Mouse (Mus musculus): Measurements from ENCODE around the gene Prss21. TPM values are rescaled to one million over a fixed set of nuclear protein-coding genes. Genes with fewer than 3 reads are reported as not detected.
A peak's percentile ranks its signal among the peaks of the same experiment; 100 is the strongest.

The Prss21 gene
- total and polyA plus RNA-seq, 3 experiments = not detected

DNA sequence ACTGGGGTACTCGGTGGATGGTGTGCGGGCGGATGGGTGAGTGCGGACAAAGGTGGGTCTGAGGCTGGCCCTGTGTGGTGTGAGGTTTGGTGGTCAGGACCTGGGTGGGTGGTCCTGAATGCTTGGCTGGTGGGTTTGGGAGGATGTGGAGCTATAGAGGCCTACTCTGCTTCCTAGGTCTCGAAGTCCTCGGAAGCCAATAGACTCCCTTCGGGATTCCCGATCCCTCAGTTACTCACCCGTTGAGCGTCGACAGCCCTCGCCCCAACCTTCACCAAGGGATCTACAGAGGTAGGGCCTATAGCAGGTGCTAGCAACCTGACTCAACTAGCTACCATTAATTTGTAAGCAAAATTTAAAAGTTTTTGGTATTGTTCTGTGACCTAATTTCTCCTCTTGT lies 44.2 kb upstream of the Prss21 start:
- 88% methylated on average over 12 of the region's 12 CpGs for WGBS

DNA sequence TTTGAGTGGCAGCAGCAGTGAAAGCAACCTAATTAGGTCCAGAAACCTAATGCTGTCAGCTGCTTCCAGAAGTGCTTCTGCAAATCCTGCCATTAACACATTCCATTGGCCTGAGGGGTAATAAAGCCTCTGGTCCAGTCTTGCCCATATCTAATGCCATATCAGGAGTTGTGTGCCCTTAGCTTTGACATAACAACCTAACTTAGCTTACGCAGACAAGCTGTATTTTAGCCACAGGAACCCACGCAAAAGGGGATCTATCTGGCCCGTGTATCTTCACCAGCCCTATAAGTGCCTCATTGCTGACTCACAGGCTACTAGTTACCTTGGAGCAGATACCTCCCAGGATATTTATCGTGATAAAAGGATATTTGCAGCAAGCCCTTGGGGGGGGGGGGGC lies 42.3 kb upstream of the Prss21 start:
- H3K4me3 ChIP-seq = no peak overlapping the region
- 66% methylated on average over 4 of the region's 4 CpGs for WGBS
- intact Hi-C loops (cut with DNase I) = no loop called here
- no peak for DNase-seq
- H3K9ac ChIP-seq (ENCODE audit: low read depth, low read length) = no peak overlapping the region
- H3K79me2 ChIP-seq (replicated peaks; ENCODE audit: control insufficient read depth, insufficient read depth, low read length) = peaks cover 2% of the 10 kb centered on the region; the same call in 1 of the 2 replicates
- no peaks in the 10 kb centered on the region for H3K4me1 ChIP-seq (ENCODE audit: control insufficient read depth, insufficient read depth, low read length)
- H3K27me3 ChIP-seq (ENCODE audit: control insufficient read depth, insufficient read depth, low read length) = no peaks in the 10 kb centered on the region
- no peak overlapping the region for H3K27ac ChIP-seq
- no peak for TF ChIP-seq CTCF (IDR thresholded peaks at IDR 0.05)
- TF ChIP-seq POLR2A (IDR thresholded peaks at IDR 0.05; ENCODE audit: insufficient read depth, low read depth, low read length) = no peak
- no peak for TF ChIP-seq EP300 (IDR thresholded peaks at IDR 0.05; ENCODE audit: insufficient read depth, low read depth, low read length)
- peaks cover 14% of the 10 kb centered on the region for H3K36me3 ChIP-seq (ENCODE audit: control insufficient read depth, insufficient read depth, low read length)

More for the DNA sequence above, 44.2 kb upstream of the Prss21 start:
- peaks cover 14% of the 10 kb centered on the region for H3K36me3 ChIP-seq (ENCODE audit: control insufficient read depth, insufficient read depth, low read length)
- H3K27ac ChIP-seq = no peak overlapping the region
- no peak overlapping the region for H3K4me3 ChIP-seq
- H3K27me3 ChIP-seq (ENCODE audit: control insufficient read depth, insufficient read depth, low read length) = no peaks in the 10 kb centered on the region
- TF ChIP-seq EP300 (IDR thresholded peaks at IDR 0.05; ENCODE audit: insufficient read depth, low read depth, low read length) (no peak), POLR2A (IDR thresholded peaks at IDR 0.05; ENCODE audit: insufficient read depth, low read depth, low read length) (no peak), CTCF (IDR thresholded peaks at IDR 0.05) (no peak)
- no peaks in the 10 kb centered on the region for H3K4me1 ChIP-seq (ENCODE audit: control insufficient read depth, insufficient read depth, low read length)
- H3K79me2 ChIP-seq (replicated peaks; ENCODE audit: control insufficient read depth, insufficient read depth, low read length) = peaks cover 2% of the 10 kb centered on the region; the same call in 1 of the 2 replicates
- no peak overlapping the region for H3K9ac ChIP-seq (ENCODE audit: low read depth, low read length)
- intact Hi-C loops (cut with DNase I) = no loop called here
- DNase-seq = no peak

GRCm38 (mm10) chr17:23828271-23829001 lies 39.4 kb upstream of the Prss21 start:
- no peaks in the 10 kb centered on the region for H3K4me1 ChIP-seq (ENCODE audit: control insufficient read depth, insufficient read depth, low read length)
- no peak for TF ChIP-seq POLR2A (IDR thresholded peaks at IDR 0.05; ENCODE audit: insufficient read depth, low read depth, low read length)
- 0 out of 2 replicates have a peak, but pooled peaks have one; percentile 9 for TF ChIP-seq CTCF (IDR thresholded peaks at IDR 0.05)
- peak in 1 of 2 experiments; percentile 29 for DNase-seq

GRCm38 (mm10) chr17:23829064-23829619 lies 38.7 kb upstream of the Prss21 start, which contains the start of gene Elob:
Elob (minus strand) TSS chr17:23829136.
- peak; percentile 51; the same call in 1 of the 2 replicates for TF ChIP-seq EP300 (IDR thresholded peaks at IDR 0.05; ENCODE audit: insufficient read depth, low read depth, low read length)
- peak; percentile 83 for TF ChIP-seq CTCF (IDR thresholded peaks at IDR 0.05)
- TF ChIP-seq POLR2A (IDR thresholded peaks at IDR 0.05; ENCODE audit: insufficient read depth, low read depth, low read length) = peak; percentile 73

More at GRCm38 (mm10) chr17:23828271-23829001, 39.4 kb upstream of the Prss21 start:
- peak overlapping the region; percentile 80 for H3K9ac ChIP-seq (ENCODE audit: low read depth, low read length)
- WGBS = under 1% methylated on average over 47 of the region's 47 CpGs
- no peaks in the 10 kb centered on the region for H3K27me3 ChIP-seq (ENCODE audit: control insufficient read depth, insufficient read depth, low read length)
- intact Hi-C loops (cut with DNase I) = loop anchor here (1.0 to 2.0 kb wide), 2 partner anchors 26 to 58 kb away; partner anchors contain the start of gene Flywch1
- H3K79me2 ChIP-seq (replicated peaks; ENCODE audit: control insufficient read depth, insufficient read depth, low read length) = peaks cover 2% of the 10 kb centered on the region; the same call in 1 of the 2 replicates
- H3K27ac ChIP-seq = peak overlapping the region; percentile 76
- H3K36me3 ChIP-seq (ENCODE audit: control insufficient read depth, insufficient read depth, low read length) = peaks cover 14% of the 10 kb centered on the region
- H3K4me3 ChIP-seq = peak overlapping the region; percentile 83

GRCm38 (mm10) chr17:23831201-23831600 lies 36.7 kb upstream of the Prss21 start:
- H3K36me3 ChIP-seq (ENCODE audit: control insufficient read depth, insufficient read depth, low read length) = peaks cover 10% of the 10 kb centered on the region
- intact Hi-C loops (cut with DNase I) = no loop called here
- no peak overlapping the region for H3K27ac ChIP-seq
- no peaks in the 10 kb centered on the region for H3K4me1 ChIP-seq (ENCODE audit: control insufficient read depth, insufficient read depth, low read length)
- DNase-seq = no peak
- 93% methylated on average over 1 of the region's 1 CpGs for WGBS
- no peak overlapping the region for H3K4me3 ChIP-seq
- no peak for TF ChIP-seq EP300 (IDR thresholded peaks at IDR 0.05; ENCODE audit: insufficient read depth, low read depth, low read length)
- TF ChIP-seq CTCF (IDR thresholded peaks at IDR 0.05) = no peak
- TF ChIP-seq POLR2A (IDR thresholded peaks at IDR 0.05; ENCODE audit: insufficient read depth, low read depth, low read length) = no peak
- peaks cover 2% of the 10 kb centered on the region; the same call in 1 of the 2 replicates for H3K79me2 ChIP-seq (replicated peaks; ENCODE audit: control insufficient read depth, insufficient read depth, low read length)
- peaks cover 1% of the 10 kb centered on the region; the same call in 1 of the 2 replicates for H3K27me3 ChIP-seq (ENCODE audit: control insufficient read depth, insufficient read depth, low read length)
- no peak overlapping the region for H3K9ac ChIP-seq (ENCODE audit: low read depth, low read length)

More at GRCm38 (mm10) chr17:23829064-23829619, 38.7 kb upstream of the Prss21 start, which contains the start of gene Elob:
- Histone ChIP-seq H3K27ac (peak within 1 kb of the TSS; percentile 96), H3K4me1 (ENCODE audit: control insufficient read depth, insufficient read depth, low read length) (no peaks in the 10 kb centered on the region), H3K27me3 (ENCODE audit: control insufficient read depth, insufficient read depth, low read length) (no peaks in the 10 kb centered on the region; the same call in 1 of the 2 replicates), H3K4me3 (peak within 1 kb of the TSS; percentile 83), H3K9ac (ENCODE audit: low read depth, low read length) (peak within 1 kb of the TSS; percentile 80), H3K79me2 (replicated peaks; ENCODE audit: control insufficient read depth, insufficient read depth, low read length) (peaks cover 2% of the 10 kb centered on the region; the same call in 1 of the 2 replicates), H3K36me3 (ENCODE audit: control insufficient read depth, insufficient read depth, low read length) (peaks cover 14% of the 10 kb centered on the region)
- DNase-seq = peak; percentile 87 to 91
- WGBS = under 1% methylated on average over 24 of the region's 42 CpGs
- intact Hi-C loops (cut with DNase I) = loop anchor here (1.0 to 2.0 kb wide), 2 partner anchors 27 to 58 kb away; partner anchors contain the start of gene Flywch1

All from heart, adult 2 months (tissue).